ENCODE assay signal across 8 mouse cellular contexts in the genomic region with DNA sequence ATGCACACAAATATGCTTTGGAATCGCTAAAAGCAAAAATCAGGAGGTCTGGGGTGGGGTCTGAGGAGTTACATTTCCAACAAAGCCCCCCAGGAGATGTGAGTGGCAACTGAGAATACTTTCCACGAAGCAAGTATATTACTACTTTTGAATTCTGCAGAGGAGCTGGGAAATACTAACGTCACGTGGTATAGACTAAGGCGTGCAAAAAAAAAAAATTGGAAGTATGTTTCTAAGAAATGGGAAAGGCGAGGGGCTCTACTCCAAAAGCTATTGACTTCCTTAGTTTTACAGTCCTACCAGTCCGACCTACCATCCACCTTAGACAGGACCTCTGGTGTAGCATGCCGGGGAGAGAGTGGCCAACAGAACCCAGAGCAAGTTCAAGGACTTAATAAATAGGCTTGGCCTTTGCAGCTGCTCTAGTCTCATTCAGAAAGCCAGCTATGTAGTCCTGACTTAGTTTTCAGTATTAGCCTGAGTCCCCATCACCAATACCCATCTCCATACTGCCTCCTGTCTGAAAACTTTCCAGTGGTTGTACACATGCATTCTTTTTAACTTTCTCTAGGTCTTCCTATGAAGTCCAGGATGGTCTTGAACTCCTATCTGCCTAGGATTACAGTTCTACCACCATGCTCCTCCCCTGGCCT. TPM values are rescaled to one million over a fixed set of nuclear protein-coding genes. Genes with fewer than 3 reads are reported as not detected.
A peak's percentile ranks its signal among the peaks of the same experiment; 100 is the strongest.
DNase-seq lines count a peak whose midpoint lies in the region; ATAC-seq lines count a peak whose summit lies in the region.

No protein-coding gene starts in this region.

- peak overlapping the region; percentile 90 for H3K9ac ChIP-seq in liver, embryonic 13.5 days

- peak overlapping the region; percentile 95 for H3K4me2 ChIP-seq in liver, embryonic 13.5 days

- H3K27me3 ChIP-seq in erythroblast, embryonic 14.5 days (ENCODE audit: control insufficient read depth), result no peaks in the 10 kb centered on the region
- no peaks in the 10 kb centered on the region for H3K27me3 ChIP-seq in forebrain, embryonic 10.5 days (ENCODE audit: poor library complexity, severe bottlenecking)
- H3K27me3 ChIP-seq in liver, embryonic 13.5 days, result no peaks in the 10 kb centered on the region

- H3K4me3 ChIP-seq in erythroblast, embryonic 14.5 days (replicated peaks), result peak overlapping the region; percentile 75
- H3K4me3 ChIP-seq in forebrain, embryonic 10.5 days, result peak overlapping the region; percentile 92
- H3K4me3 ChIP-seq in liver, embryonic 13.5 days (replicated peaks), result peak overlapping the region; percentile 78

- H3K4me1 ChIP-seq in erythroblast, embryonic 14.5 days (ENCODE audit: control insufficient read depth), result peaks cover 49% of the 10 kb centered on the region
- H3K4me1 ChIP-seq in forebrain, embryonic 10.5 days, result peaks cover 36% of the 10 kb centered on the region
- H3K4me1 ChIP-seq in liver, embryonic 13.5 days (replicated peaks), result peaks cover 59% of the 10 kb centered on the region

- H3K9me3 ChIP-seq in erythroblast, embryonic 14.5 days (ENCODE audit: control insufficient read depth, low read length), result no peaks in the 10 kb centered on the region
- no peaks in the 10 kb centered on the region for H3K9me3 ChIP-seq in forebrain, embryonic 10.5 days
- no peaks in the 10 kb centered on the region for H3K9me3 ChIP-seq in liver, embryonic 13.5 days (replicated peaks)

- peak; percentile 60 for DNase-seq in 416B (ENCODE audit: low read depth)
- no peak for DNase-seq in forebrain, embryonic 10.5 days (ENCODE audit: extremely low spot score, low spot score)
- no peak for DNase-seq in liver, embryonic 13.5 days
- DNase-seq in adrenal gland, postnatal 36 days, result no peak
- DNase-seq in urinary bladder, adult 18-20 months (ENCODE audit: low spot score in 2 of 2), result no peak
- DNase-seq in right cerebral cortex, postnatal 25 days, result no peak

- ATAC-seq in erythroblast, adult 5-6 weeks (replicated peaks; ENCODE audit: low FRiP score, poor library complexity, severe bottlenecking), result no peak
- no peak for ATAC-seq in liver, embryonic 13.5 days (ENCODE audit: low read depth)

- peaks cover 8% of the 10 kb centered on the region for H3K36me3 ChIP-seq in erythroblast, embryonic 14.5 days (ENCODE audit: control insufficient read depth)
- H3K36me3 ChIP-seq in forebrain, embryonic 10.5 days (replicated peaks), result no peaks in the 10 kb centered on the region
- no peaks in the 10 kb centered on the region for H3K36me3 ChIP-seq in liver, embryonic 13.5 days

- 37% methylated on average over 8 of the region's 8 CpGs for WGBS in forebrain, embryonic 10.5 days
- 25% methylated on average over 8 of the region's 8 CpGs for whole genome bisulfite sequencing in liver, embryonic 13.5 days (ENCODE audit: insufficient replicate concordance)

- H3K27ac ChIP-seq in forebrain, embryonic 10.5 days, result no peak overlapping the region
- peak overlapping the region; percentile 95 for H3K27ac ChIP-seq in liver, embryonic 13.5 days

RNA-seq across cellular contexts. Expression of a gene that starts 2.2 kb away (rescaled TPM):
- polyA plus RNA-seq in erythroblast, embryonic 14.5 days (2012), result 0.23 and 0.36 TPM in 2 replicates
- 19.0 and 27.9 TPM in 2 replicates for total RNA-seq in erythroblast, adult 5-6 weeks (2015; ENCODE audit: low replicate concordance)
- 30.8 and 42.5 TPM in 2 replicates for total RNA-seq in erythroblast, adult 5-6 weeks (2017; ENCODE audit: low replicate concordance)
- polyA plus RNA-seq in forebrain, embryonic 10.5 days (2016; fragmentation: Nextera tagmentation; extraction: Ambion mirVana), result 2.1 and 2.8 TPM in 2 replicates
- polyA plus RNA-seq in liver, embryonic 13.5 days (2015; fragmentation: Nextera tagmentation; extraction: Ambion mirVana), result 4.6 and 5.1 TPM in 2 replicates
- 10 to 100 TPM; 64.5 to 86.8 TPM for total RNA-seq in adrenal gland, postnatal 36 days (2021)

RNA-seq across cellular contexts. Expression of a gene that starts 29.6 kb away (rescaled TPM):
- polyA plus RNA-seq in erythroblast, embryonic 14.5 days (2012), result not detected in 2 replicates
- not detected in 2 replicates for total RNA-seq in erythroblast, adult 5-6 weeks (2015; ENCODE audit: low replicate concordance)
- 0.28 TPM in 1 of 2 replicates, not detected in the other for total RNA-seq in erythroblast, adult 5-6 weeks (2017; ENCODE audit: low replicate concordance)
- polyA plus RNA-seq in forebrain, embryonic 10.5 days (2016; fragmentation: Nextera tagmentation; extraction: Ambion mirVana), result 0.25 and 0.26 TPM in 2 replicates
- polyA plus RNA-seq in liver, embryonic 13.5 days (2015; fragmentation: Nextera tagmentation; extraction: Ambion mirVana), result 0.08 and 0.09 TPM in 2 replicates
- total RNA-seq in adrenal gland, postnatal 36 days (2021), result not detected
